Mouse (Mus musculus) neural tube, embryonic 14.5 days (tissue): ENCODE results near the gene Cep68. TPM values are rescaled to one million over a fixed set of nuclear protein-coding genes. Genes with fewer than 3 reads are reported as not detected.
"Not testable (repeated sequence)": the region's sequence is repeated elsewhere in the genome, so short reads cannot be mapped to it uniquely, and the experiment has no call there.

Experiments used
- ATAC-seq: fragments of 200-750 bp; cut with Nextera tagmentation; 2 replicates; pipeline ENCODE4 v1.8.0; 2017; ENCODE audit warnings: low read depth, mild to moderate bottlenecking, moderate TSS enrichment, moderate library complexity
- H3K27ac ChIP-seq: fragments of 300-500 bp; sonication (generic); 2 replicates; pipeline ENCODE4 v1.5.1; 2014; ENCODE audit warnings: low read depth, mild to moderate bottlenecking, control low read depth, low read length, moderate library complexity, mixed read lengths
- H3K27me3 ChIP-seq: fragments of 300-500 bp; sonication (generic); 2 replicates; pipeline ENCODE4 v1.6.1; 2014; ENCODE audit warnings: low read length; ENCODE audit not compliant: control insufficient read depth, insufficient read depth
- H3K36me3 ChIP-seq: fragments of 300-500 bp; sonication (generic); 2 replicates; pipeline ENCODE4 v1.6.1; 2014; ENCODE audit warnings: low read length, mixed read lengths; ENCODE audit not compliant: control insufficient read depth, insufficient read depth
- H3K4me1 ChIP-seq: fragments of 300-500 bp; sonication (generic); 2 replicates; pipeline ENCODE4 v1.6.1; 2014; ENCODE audit warnings: low read length; ENCODE audit not compliant: control insufficient read depth, insufficient read depth
- H3K4me2 ChIP-seq: fragments of 300-500 bp; sonication (generic); 2 replicates; pipeline ENCODE4 v1.6.1; 2014; ENCODE audit warnings: mild to moderate bottlenecking, low read depth, low read length, control low read depth
- H3K4me3 ChIP-seq: fragments of 300-500 bp; sonication (generic); 2 replicates; pipeline ENCODE4 v1.5.1; 2014; ENCODE audit warnings: low read depth, low read length, control low read depth, mixed read lengths
- H3K9ac ChIP-seq: fragments of 300-500 bp; sonication (generic); replicated peaks from 2 replicates; pipeline ENCODE4 v1.6.1; 2014; ENCODE audit warnings: low read depth, mild to moderate bottlenecking, control low read depth, low read length, mixed read lengths
- H3K9me3 ChIP-seq: fragments of 300-500 bp; sonication (generic); 2 replicates; pipeline ENCODE4 v1.6.1; 2016; ENCODE audit warnings: low read length; ENCODE audit not compliant: control insufficient read depth
- WGBS: fragments of 180-500 bp; shearing (Covaris S2); extraction: QIAGEN DNeasy Blood & Tissue Kit; methylation state at CpG from one replicate; pipeline ENCODE4 v1.1.7; 2014; 5-methylcytosine and 5-hydroxymethylcytosine counted together
- polyA plus RNA-seq: library from polyadenylated mRNA; unstranded; fragments of >200 nt; fragmentation: Nextera tagmentation; extraction: Ambion mirVana; gene quantifications from 2 replicates; pipeline ENCODE4 v1.2.1, GENCODE M21; 2014

Gene Cep68
- polyA plus RNA-seq, 1 experiment from 2014 or later = 28.0 TPM

DNA sequence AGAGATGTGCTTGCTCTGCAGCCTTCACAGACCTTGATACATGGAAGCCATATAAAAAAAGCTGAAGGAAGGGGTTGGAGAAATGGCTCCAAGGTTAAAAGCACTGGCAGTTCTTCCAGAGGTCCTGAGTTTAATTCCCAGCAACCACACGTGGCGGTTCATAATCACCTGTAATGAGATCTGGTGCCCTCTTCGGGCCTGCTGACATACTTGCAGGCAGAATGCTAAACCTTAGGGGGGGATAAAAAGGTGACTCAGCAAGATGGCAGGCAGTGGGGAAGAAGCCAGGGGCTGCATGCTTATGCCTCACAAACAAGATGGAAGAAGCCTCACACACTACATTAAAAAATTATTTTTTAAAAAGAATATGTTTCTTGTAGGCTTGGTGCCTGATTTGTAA, 15.0 kb downstream of the Cep68 start:
- 61% methylated on average over 3 of the region's 3 CpGs for WGBS
- ATAC-seq = no peak
- Histone ChIP-seq H3K9me3 (no peaks in the 10 kb centered on the region), H3K27me3 (no peaks in the 10 kb centered on the region), H3K4me2 (no peak overlapping the region), H3K27ac (no peak overlapping the region), H3K4me1 (no peaks in the 10 kb centered on the region), H3K4me3 (no peak overlapping the region), H3K36me3 (peaks cover 44% of the 10 kb centered on the region), H3K9ac (no peak overlapping the region)

DNA sequence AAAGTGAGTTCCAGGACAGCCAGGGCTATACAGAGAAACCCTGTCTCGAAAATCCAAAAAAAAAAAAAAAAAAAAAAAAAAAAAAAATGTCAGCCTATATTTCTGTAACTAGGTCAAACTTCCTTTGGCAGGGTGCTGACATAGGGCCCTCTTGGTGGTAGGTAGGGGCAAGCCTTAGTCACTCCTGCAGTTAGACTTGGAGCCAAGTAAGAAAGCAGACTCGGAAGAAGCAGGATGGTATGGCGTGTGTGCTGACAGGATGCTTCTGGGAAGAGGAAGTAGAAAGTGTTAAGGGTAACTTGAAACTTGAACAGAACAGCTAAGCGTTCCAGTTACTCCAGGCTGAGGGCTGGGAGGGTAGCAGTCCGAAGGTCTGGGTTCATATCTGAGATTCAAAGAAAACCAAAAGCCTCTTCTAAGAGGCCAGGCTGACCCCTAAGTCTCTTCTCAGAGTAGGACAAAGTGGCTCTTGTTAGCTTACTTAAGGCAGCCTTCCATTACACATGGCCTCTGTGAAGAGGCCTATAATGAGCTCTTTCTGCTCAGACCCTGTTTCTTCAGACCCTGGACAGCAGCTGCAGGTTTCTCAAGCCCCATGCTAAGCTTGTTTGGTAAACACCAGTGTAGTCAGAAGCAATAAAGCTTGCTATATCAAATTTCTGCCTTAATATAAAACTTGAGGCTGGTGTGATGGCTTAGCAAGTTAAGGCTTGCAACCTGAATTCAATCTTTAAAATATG, 17.0 kb downstream of the Cep68 start:
- peaks cover 40% of the 10 kb centered on the region for H3K36me3 ChIP-seq
- ATAC-seq = peak; percentile 20; the same call in 1 of the 2 replicates
- H3K9me3 ChIP-seq = no peaks in the 10 kb centered on the region
- no peak overlapping the region for H3K4me3 ChIP-seq
- no peak overlapping the region for H3K9ac ChIP-seq
- H3K27ac ChIP-seq = no peak overlapping the region
- H3K27me3 ChIP-seq = no peaks in the 10 kb centered on the region
- H3K4me1 ChIP-seq = no peaks in the 10 kb centered on the region; the same call in none of the 2 replicates
- H3K4me2 ChIP-seq = no peak overlapping the region
- 82% methylated on average over 4 of the region's 5 CpGs for WGBS

GRCm38 (mm10) chr11:20231128-20231878, 17.9 kb downstream of the Cep68 start:
- Histone ChIP-seq H3K4me2 (no peak overlapping the region), H3K4me1 (no peaks in the 10 kb centered on the region; the same call in none of the 2 replicates), H3K27ac (peak overlapping the region; percentile 1; the same call in 1 of the 2 replicates), H3K9ac (no peak overlapping the region), H3K4me3 (no peak overlapping the region), H3K9me3 (no peaks in the 10 kb centered on the region), H3K27me3 (no peaks in the 10 kb centered on the region), H3K36me3 (peaks cover 31% of the 10 kb centered on the region)
- WGBS = 44% methylated on average over 8 of the region's 8 CpGs
- ATAC-seq = no peak

GRCm38 (mm10) chr11:20230286-20230685, 18.9 kb downstream of the Cep68 start:
- Histone ChIP-seq H3K27me3 (no peaks in the 10 kb centered on the region), H3K36me3 (peaks cover 21% of the 10 kb centered on the region), H3K4me3 (no peak overlapping the region), H3K27ac (no peak overlapping the region), H3K4me1 (no peaks in the 10 kb centered on the region; the same call in none of the 2 replicates), H3K9me3 (no peaks in the 10 kb centered on the region), H3K9ac (no peak overlapping the region), H3K4me2 (no peak overlapping the region)
- 89% methylated on average over 1 of the region's 1 CpGs for WGBS
- no peak for ATAC-seq

- WGBS = 88% methylated on average over 4 of the region's 4 CpGs
- H3K4me1 ChIP-seq = no peaks in the 10 kb centered on the region; the same call in none of the 2 replicates
- no peak overlapping the region for H3K27ac ChIP-seq
- H3K9ac ChIP-seq = no peak overlapping the region
- H3K4me2 ChIP-seq = no peak overlapping the region
- H3K9me3 ChIP-seq = no peaks in the 10 kb centered on the region
- no peak for ATAC-seq
- no peaks in the 10 kb centered on the region for H3K27me3 ChIP-seq
- H3K36me3 ChIP-seq = peaks cover 25% of the 10 kb centered on the region
- H3K4me3 ChIP-seq = no peak overlapping the region
These were observed 19.9 kb downstream of the Cep68 start for GRCm38 (mm10) chr11:20229311-20229710.

- Histone ChIP-seq H3K4me2 (no peak overlapping the region), H3K9me3 (no peaks in the 10 kb centered on the region), H3K9ac (no peak overlapping the region), H3K27ac (no peak overlapping the region), H3K27me3 (no peaks in the 10 kb centered on the region), H3K4me3 (no peak overlapping the region), H3K36me3 (peaks cover 32% of the 10 kb centered on the region), H3K4me1 (no peaks in the 10 kb centered on the region; the same call in none of the 2 replicates)
- no peak for ATAC-seq
- 81% methylated on average over 5 of the region's 5 CpGs for WGBS
These were observed 20.6 kb downstream of the Cep68 start for GRCm38 (mm10) chr11:20228666-20229065.

DNA sequence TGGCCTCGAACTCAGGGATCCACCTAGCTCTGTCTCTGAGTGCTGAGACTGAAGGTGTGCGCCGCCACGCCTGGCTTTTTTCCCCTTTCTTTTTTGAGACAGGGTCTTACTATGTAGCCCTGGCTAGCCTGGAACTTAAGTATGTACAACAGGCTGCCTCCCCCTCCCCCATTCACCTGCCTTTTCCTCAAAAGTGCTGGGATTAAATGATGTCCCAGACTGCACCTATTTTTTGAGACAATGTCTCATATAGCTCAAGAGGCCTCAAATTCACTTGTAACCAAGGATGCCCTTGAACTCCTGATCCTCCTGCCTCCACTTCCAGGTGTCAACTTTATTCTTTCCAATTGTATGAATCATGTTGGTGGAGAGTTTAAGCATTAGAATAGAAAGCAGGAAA, 23.3 kb downstream of the Cep68 start:
- H3K9me3 ChIP-seq = no peaks in the 10 kb centered on the region
- H3K27me3 ChIP-seq = no peaks in the 10 kb centered on the region
- H3K4me2 ChIP-seq = no peak overlapping the region
- ATAC-seq = no peak
- H3K4me3 ChIP-seq = no peak overlapping the region
- WGBS = 100% methylated on average over 4 of the region's 4 CpGs
- H3K9ac ChIP-seq = no peak overlapping the region
- H3K27ac ChIP-seq = no peak overlapping the region
- peaks cover 37% of the 10 kb centered on the region for H3K36me3 ChIP-seq
- H3K4me1 ChIP-seq = no peaks in the 10 kb centered on the region; the same call in none of the 2 replicates

DNA sequence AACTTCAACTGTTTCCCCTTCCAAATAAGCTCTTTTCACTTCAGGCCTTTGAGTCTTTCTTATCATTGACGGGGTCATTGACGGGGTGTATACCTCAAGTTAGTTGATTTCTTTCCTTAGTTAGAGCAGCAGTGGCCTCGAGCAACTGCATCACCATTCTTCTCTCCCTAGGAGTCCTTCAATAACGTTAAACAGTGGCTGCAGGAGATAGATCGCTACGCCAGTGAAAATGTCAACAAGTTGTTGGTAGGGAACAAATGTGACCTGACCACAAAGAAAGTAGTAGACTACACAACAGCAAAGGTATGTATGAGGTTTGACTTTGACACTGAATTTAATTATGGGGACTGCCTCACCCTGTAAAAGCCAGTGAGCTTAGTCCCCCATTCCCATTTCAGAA, 25.0 kb downstream of the Cep68 start:
- Histone ChIP-seq H3K9me3 (no peaks in the 10 kb centered on the region), H3K36me3 (peaks cover 34% of the 10 kb centered on the region), H3K27me3 (no peaks in the 10 kb centered on the region), H3K4me1 (no peaks in the 10 kb centered on the region; the same call in none of the 2 replicates), H3K4me3 (no peak overlapping the region), H3K27ac (no peak overlapping the region), H3K4me2 (no peak overlapping the region), H3K9ac (no peak overlapping the region)
- WGBS = 79% methylated on average over 6 of the region's 6 CpGs
- ATAC-seq = no peak

DNA sequence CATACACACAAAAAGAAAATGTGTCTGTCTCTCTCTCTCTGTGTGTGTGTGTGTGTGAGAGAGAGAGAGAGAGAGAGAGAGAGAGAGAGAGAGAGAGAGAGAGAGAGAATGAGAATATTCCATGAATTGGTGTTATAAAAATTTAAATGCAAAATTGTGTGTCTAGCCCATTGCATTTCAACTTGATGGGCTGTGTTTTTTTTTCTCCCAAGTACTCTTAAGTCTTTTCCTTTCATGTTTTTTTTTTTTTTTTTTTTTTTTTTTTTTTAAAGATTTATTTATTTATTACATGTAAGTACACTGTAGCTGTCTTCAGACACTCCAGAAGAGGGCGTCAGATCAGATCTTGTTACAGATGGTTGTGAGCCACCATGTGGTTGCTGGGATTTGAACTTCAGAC, 27.6 kb downstream of the Cep68 start:
- H3K4me3 ChIP-seq, H3K4me1 ChIP-seq, H3K9me3 ChIP-seq, H3K9ac ChIP-seq, H3K27me3 ChIP-seq, ATAC-seq, H3K4me2 ChIP-seq, H3K27ac ChIP-seq: not testable (repeated sequence)
- H3K36me3 ChIP-seq = peaks cover 38% of the 10 kb centered on the region
- WGBS = 100% methylated on average over 1 of the region's 1 CpGs
